9 mouse cellular contexts compared by ENCODE assay signal in genomic region chr6:31453735-31454134, GRCm38 (mm10). TPM values are rescaled to one million over a fixed set of nuclear protein-coding genes. Genes with fewer than 3 reads are reported as not detected.
DNase-seq lines count a peak whose midpoint lies in the region; ATAC-seq and TF ChIP-seq lines count a peak whose summit lies in the region.
"Had no signal": no experiment of that assay in that cellular context is flagged by ENCODE, and none has a peak within 500 bp of the region (broad histone marks: within the 10 kb centered on the region; RNA-seq: fewer than 3 reads in every experiment).

No protein-coding gene starts in this region.

- no peak overlapping the region for H3K4me3 ChIP-seq in embryonic facial prominence, embryonic 11.5 days (ENCODE audit: low read depth, low read length)
- no peak overlapping the region for H3K4me3 ChIP-seq in embryonic facial prominence, embryonic 10.5 days
- H3K4me3 ChIP-seq in limb, embryonic 14.5 days (replicated peaks; ENCODE audit: low read length) = no peak overlapping the region
- no peak overlapping the region for H3K4me3 ChIP-seq in limb, embryonic 10.5 days
- H3K4me3 ChIP-seq in MEL (ENCODE audit: control insufficient read depth in 1 of 2, insufficient read depth in 1 of 2, low read depth in 2 of 2, low read length in 2 of 2) = no peak overlapping the region
- no peak overlapping the region for H3K4me3 ChIP-seq in midbrain, embryonic 16.5 days (ENCODE audit: low read depth, low read length)

- ATAC-seq in embryonic facial prominence, embryonic 11.5 days (replicated peaks; ENCODE audit: insufficient number of reproducible peaks, low FRiP score, low TSS enrichment, low read depth) = no peak
- no peak for ATAC-seq in limb, embryonic 14.5 days (ENCODE audit: low FRiP score, low read depth)
- no peak for ATAC-seq in midbrain, embryonic 16.5 days

- DNase-seq in embryonic facial prominence, embryonic 11.5 days (ENCODE audit: low spot score) = peak; percentile 72
- DNase-seq in embryonic facial prominence, embryonic 10.5 days (ENCODE audit: low spot score) = no peak
- peak; percentile 61 for DNase-seq in limb, embryonic 14.5 days (ENCODE audit: low spot score)
- DNase-seq in limb, embryonic 10.5 days (ENCODE audit: low spot score) = no peak
- DNase-seq in MEL (ENCODE audit: low read depth, low spot score) = peak; percentile 68
- DNase-seq in heart, postnatal 10 days = peak; percentile 61 to 68
- peak; percentile 18 to 19 for DNase-seq in natural killer cell, adult 2 months (ENCODE audit: low spot score in 2 of 2)

- TF ChIP-seq CTCF in MEL (IDR thresholded peaks at IDR 0.05 in 2 of 3, conservative IDR thresholded peaks at IDR 0.05 in 1 of 3; ENCODE audit: control insufficient read depth in 1 of 3, insufficient read depth in 1 of 3, low read depth in 2 of 3, low read length in 3 of 3, poor library complexity in 1 of 3, severe bottlenecking in 1 of 3) = peak in 2 of 3 experiments; percentile 57 to 80; a peak in 4 of 6 replicates

- H3K9me3 ChIP-seq in embryonic facial prominence, embryonic 11.5 days (replicated peaks; ENCODE audit: control insufficient read depth, low read length) = no peaks in the 10 kb centered on the region
- H3K9me3 ChIP-seq in embryonic facial prominence, embryonic 10.5 days = no peaks in the 10 kb centered on the region
- H3K9me3 ChIP-seq in limb, embryonic 14.5 days (ENCODE audit: control insufficient read depth, low read length) = no peaks in the 10 kb centered on the region
- H3K9me3 ChIP-seq in limb, embryonic 10.5 days (replicated peaks) = no peaks in the 10 kb centered on the region
- H3K9me3 ChIP-seq in MEL (replicated peaks; ENCODE audit: insufficient read depth, low read length) = no peaks in the 10 kb centered on the region
- no peaks in the 10 kb centered on the region for H3K9me3 ChIP-seq in midbrain, embryonic 16.5 days (replicated peaks; ENCODE audit: control insufficient read depth, low read length, poor library complexity, severe bottlenecking)

- no peaks in the 10 kb centered on the region; the same call in 1 of the 2 replicates for H3K36me3 ChIP-seq in embryonic facial prominence, embryonic 11.5 days (replicated peaks; ENCODE audit: control insufficient read depth, insufficient read depth, low read depth, low read length)
- peaks cover 46% of the 10 kb centered on the region for H3K36me3 ChIP-seq in embryonic facial prominence, embryonic 10.5 days (replicated peaks)
- peaks cover 30% of the 10 kb centered on the region for H3K36me3 ChIP-seq in limb, embryonic 14.5 days (ENCODE audit: control insufficient read depth, insufficient read depth, low read length)
- H3K36me3 ChIP-seq in limb, embryonic 10.5 days = peaks cover 35% of the 10 kb centered on the region
- H3K36me3 ChIP-seq in MEL (ENCODE audit: control insufficient read depth in 1 of 2, insufficient read depth in 2 of 2, low read length in 2 of 2) = peaks cover 0 to 22% of the 10 kb centered on the region in 2 experiments; a peak in 2 of 4 replicates
- H3K36me3 ChIP-seq in midbrain, embryonic 16.5 days (ENCODE audit: control insufficient read depth, insufficient read depth, low read length) = no peaks in the 10 kb centered on the region; the same call in 1 of the 2 replicates

- H3K4me1 ChIP-seq in embryonic facial prominence, embryonic 11.5 days (ENCODE audit: control insufficient read depth, insufficient read depth, low read length) = no peaks in the 10 kb centered on the region
- no peaks in the 10 kb centered on the region for H3K4me1 ChIP-seq in embryonic facial prominence, embryonic 10.5 days
- no peaks in the 10 kb centered on the region for H3K4me1 ChIP-seq in limb, embryonic 14.5 days (ENCODE audit: control insufficient read depth, insufficient read depth, low read length)
- H3K4me1 ChIP-seq in limb, embryonic 10.5 days = no peaks in the 10 kb centered on the region
- H3K4me1 ChIP-seq in MEL (ENCODE audit: control insufficient read depth in 1 of 2, insufficient read depth in 2 of 2, low read length in 2 of 2) = no peaks in the 10 kb centered on the region
- H3K4me1 ChIP-seq in midbrain, embryonic 16.5 days (ENCODE audit: control insufficient read depth, insufficient read depth, low read length) = no peaks in the 10 kb centered on the region

- H3K27me3 ChIP-seq in embryonic facial prominence, embryonic 11.5 days (ENCODE audit: control insufficient read depth, insufficient read depth, low read length) = no peaks in the 10 kb centered on the region
- no peaks in the 10 kb centered on the region for H3K27me3 ChIP-seq in embryonic facial prominence, embryonic 10.5 days (replicated peaks; ENCODE audit: low read depth, poor library complexity, severe bottlenecking)
- no peaks in the 10 kb centered on the region for H3K27me3 ChIP-seq in limb, embryonic 14.5 days (ENCODE audit: control insufficient read depth, insufficient read depth, low read length)
- H3K27me3 ChIP-seq in limb, embryonic 10.5 days (ENCODE audit: low read depth, poor library complexity, severe bottlenecking) = no peaks in the 10 kb centered on the region
- H3K27me3 ChIP-seq in MEL (ENCODE audit: control insufficient read depth in 1 of 2, insufficient read depth in 2 of 2, low read length in 2 of 2) = no peaks in the 10 kb centered on the region
- H3K27me3 ChIP-seq in midbrain, embryonic 16.5 days (ENCODE audit: control insufficient read depth, insufficient read depth, low read depth, low read length) = no peaks in the 10 kb centered on the region

- no peak for TF ChIP-seq POLR2A in limb, embryonic 14.5 days (IDR thresholded peaks at IDR 0.05; ENCODE audit: borderline replicate concordance, extremely low read depth, insufficient read depth, insufficient read length)
- no peak for TF ChIP-seq POLR2A in MEL (IDR thresholded peaks at IDR 0.05; ENCODE audit: control insufficient read depth in 1 of 2, insufficient read depth in 1 of 2, low read depth in 1 of 2, low read length in 2 of 2, poor library complexity in 1 of 2)

- H3K79me2 ChIP-seq in MEL (ENCODE audit: control insufficient read depth, insufficient read depth, low read length, poor library complexity) = no peaks in the 10 kb centered on the region

- TF ChIP-seq RAD21 in MEL (IDR thresholded peaks at IDR 0.05; ENCODE audit: low read depth, low read length) = peak; percentile 82

- H3K27ac ChIP-seq in embryonic facial prominence, embryonic 11.5 days (replicated peaks; ENCODE audit: low read depth, low read length) = no peak overlapping the region
- no peak overlapping the region for H3K27ac ChIP-seq in embryonic facial prominence, embryonic 10.5 days (replicated peaks)
- no peak overlapping the region for H3K27ac ChIP-seq in limb, embryonic 14.5 days (replicated peaks; ENCODE audit: low read depth, low read length)
- no peak overlapping the region for H3K27ac ChIP-seq in limb, embryonic 10.5 days
- no peak overlapping the region for H3K27ac ChIP-seq in MEL (ENCODE audit: control insufficient read depth, low read depth, low read length)
- H3K27ac ChIP-seq in midbrain, embryonic 16.5 days (ENCODE audit: low read length) = no peak overlapping the region
- H3K27ac ChIP-seq: macrophage had no signal

- H3K9ac ChIP-seq in embryonic facial prominence, embryonic 11.5 days (replicated peaks; ENCODE audit: low read length) = no peak overlapping the region
- no peak overlapping the region for H3K9ac ChIP-seq in limb, embryonic 14.5 days (ENCODE audit: low read depth, low read length, severe bottlenecking)
- no peak overlapping the region for H3K9ac ChIP-seq in MEL (ENCODE audit: control insufficient read depth, low read depth, low read length, poor library complexity, severe bottlenecking)
- no peak overlapping the region for H3K9ac ChIP-seq in midbrain, embryonic 16.5 days (ENCODE audit: low read depth, low read length)

- H3K4me2 ChIP-seq in embryonic facial prominence, embryonic 11.5 days (ENCODE audit: low read depth, low read length) = no peak overlapping the region
- no peak overlapping the region for H3K4me2 ChIP-seq in limb, embryonic 14.5 days (replicated peaks; ENCODE audit: low read depth, low read length, severe bottlenecking)
- no peak overlapping the region for H3K4me2 ChIP-seq in midbrain, embryonic 16.5 days (ENCODE audit: low read length)

- intact Hi-C loops in heart, postnatal 10 days (cut with DNase I) = loop anchor here (1.0 to 5.0 kb wide), 3 partner anchors 131 to 376 kb away; no protein-coding TSS in a partner anchor

- TF ChIP-seq EP300 in MEL (IDR thresholded peaks at IDR 0.05; ENCODE audit: low read depth in 1 of 2, low read length in 2 of 2) = no peak

TF ChIP-seq in MEL, 35 proteins besides CTCF, POLR2A, EP300 and RAD21:
- TF ChIP-seq CHD2 (IDR thresholded peaks at IDR 0.05; ENCODE audit: low read length) (no peak), NRF1 (IDR thresholded peaks at IDR 0.05; ENCODE audit: insufficient read depth, low read depth, low read length, poor library complexity, severe bottlenecking) (no peak), KAT2A (conservative IDR thresholded peaks at IDR 0.05; ENCODE audit: low read depth, low read length) (no peak), RCOR1 (IDR thresholded peaks at IDR 0.05; ENCODE audit: low read depth, low read length) (no peak), ZC3H11A (IDR thresholded peaks at IDR 0.05; ENCODE audit: low read depth, low read length) (peak; percentile 76), POLR2AphosphoS5 (IDR thresholded peaks at IDR 0.05; ENCODE audit: borderline replicate concordance, low read depth, low read length) (no peak), GABPA (IDR thresholded peaks at IDR 0.05; ENCODE audit: low read depth, low read length) (no peak), MXI1 (IDR thresholded peaks at IDR 0.05; ENCODE audit: low read depth, low read length) (no peak), SMC3 (IDR thresholded peaks at IDR 0.05; ENCODE audit: low read depth, low read length) (peak; percentile 81), MAZ (IDR thresholded peaks at IDR 0.05; ENCODE audit: low read depth, low read length) (no peak), BHLHE40 (IDR thresholded peaks at IDR 0.05; ENCODE audit: borderline replicate concordance, low read depth, low read length) (no peak), HCFC1 (IDR thresholded peaks at IDR 0.05; ENCODE audit: low read depth, low read length) (no peak)
TF ChIP-seq in MEL: peak in this region for 2.

RNA-seq across cellular contexts. Expression of gene Mkln1, which starts 55.2 kb away (rescaled TPM):
- 234 and 254 TPM in 2 replicates for polyA plus RNA-seq in embryonic facial prominence, embryonic 11.5 days (2014; fragmentation: Nextera tagmentation; extraction: Ambion mirVana)
- 210 and 227 TPM in 2 replicates for polyA plus RNA-seq in embryonic facial prominence, embryonic 10.5 days (2016; fragmentation: Nextera tagmentation; extraction: Ambion mirVana)
- polyA plus RNA-seq in limb, embryonic 14.5 days (2012; rRNA removed) = 49.3 and 63.2 TPM in 2 replicates
- 155 and 165 TPM in 2 replicates for polyA plus RNA-seq in limb, embryonic 14.5 days (2014; fragmentation: Nextera tagmentation; extraction: Ambion mirVana)
- polyA plus RNA-seq in limb, embryonic 10.5 days (2016; fragmentation: Nextera tagmentation; extraction: Ambion mirVana) = 196 and 210 TPM in 2 replicates
- total RNA-seq in MEL (2012; rRNA removed) = 126 and 135 TPM in 2 replicates
- polyA plus RNA-seq in MEL (2012; ENCODE audit: insufficient read depth in 1 of 2, insufficient read length in 2 of 2, low read depth in 1 of 2, low replicate concordance in 2 of 2, missing spikeins in 1 of 2) = 100 to 1,000 TPM; 115 to 187 TPM
- total RNA-seq in heart, postnatal 10 days (2021) = 100 to 1,000 TPM; 194 to 206 TPM
- 128 TPM in 2 replicates for polyA plus RNA-seq in midbrain, embryonic 16.5 days (2015; fragmentation: Nextera tagmentation; extraction: Ambion mirVana)

Comparison
In these comparisons a context has a peak if more than half of its experiments do, and no peak if none do; other contexts are left out.
1. DNase-seq: peak in embryonic facial prominence, embryonic 11.5 days (single experiment), limb, embryonic 14.5 days (single experiment), MEL (single experiment), heart, postnatal 10 days (2 of 2) and natural killer cell, adult 2 months (2 of 2); none in embryonic facial prominence, embryonic 10.5 days (single experiment) and limb, embryonic 10.5 days (single experiment).